Comparison of ENCODE assay signal across 26 mouse cellular contexts in the genomic region with DNA sequence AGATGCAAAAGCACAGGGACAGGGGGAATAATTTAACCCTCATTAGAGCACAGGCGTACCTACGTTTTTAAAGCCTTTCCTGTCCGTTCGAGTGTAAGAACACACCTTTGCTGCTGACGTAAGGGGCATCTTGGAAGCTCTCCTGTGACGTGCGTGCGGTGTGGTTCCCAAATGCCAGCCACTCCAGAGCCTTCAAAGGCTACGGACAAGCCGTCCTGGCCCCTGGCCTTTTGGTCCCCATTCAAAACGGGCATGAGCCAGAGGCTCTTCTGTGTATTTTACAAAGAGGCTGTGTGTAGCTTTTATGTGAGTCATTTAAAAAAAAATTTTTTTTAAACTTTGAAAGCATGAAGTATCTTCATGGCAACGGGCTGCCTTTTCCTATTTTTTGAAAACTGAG. TPM values are rescaled to one million over a fixed set of nuclear protein-coding genes. Genes with fewer than 3 reads are reported as not detected.
DNase-seq lines count a peak whose midpoint lies in the region; TF ChIP-seq lines count a peak whose summit lies in the region.
"Had no signal": no experiment of that assay in that cellular context is flagged by ENCODE, and none has a peak within 500 bp of the region (broad histone marks: within the 10 kb centered on the region; RNA-seq: fewer than 3 reads in every experiment).

No protein-coding gene starts in this region.

- peak overlapping the region; percentile 5; the same call in 1 of the 2 replicates for H3K27ac ChIP-seq in embryonic fibroblast, embryonic 13.5 days (ENCODE audit: insufficient read depth, low read length)
- H3K27ac ChIP-seq: embryonic facial prominence, embryonic 12.5 days; embryonic facial prominence, embryonic 15.5 days; forebrain, embryonic 10.5 days; forebrain, embryonic 13.5 days; heart, adult 2 months; heart, embryonic 10.5 days; heart, embryonic 13.5 days; hindbrain, embryonic 12.5 days; hindbrain, embryonic 15.5 days had no signal

- 0 out of 2 replicates have a peak, but pooled peaks cover 2% of the 10 kb centered on the region for H3K4me1 ChIP-seq in embryonic fibroblast, embryonic 13.5 days (ENCODE audit: control insufficient read depth, insufficient read depth, low read length)

- DNase-seq in cerebellum, postnatal 10 days = peak; percentile 79 to 81
- DNase-seq in cerebellum, postnatal 36 days = no peak
- DNase-seq in layer of hippocampus, postnatal 10 days (ENCODE audit: low spot score in 2 of 2) = peak; percentile 45 to 52
- DNase-seq in layer of hippocampus, adult 18-20 months (ENCODE audit: low spot score in 2 of 2) = no peak
- DNase-seq in Muller cell, postnatal 12 days (ENCODE audit: inconsistent ontology term) = peak; percentile 29
- no peak for DNase-seq in heart, postnatal 4 days
- DNase-seq in yolk sac, embryonic 10.5 days (ENCODE audit: low spot score) = no peak
- DNase-seq: adrenal gland, adult 2 months; adrenal gland, postnatal 14 days; gastrocnemius, postnatal 10 days; gastrocnemius, postnatal 36 days; heart, postnatal 14 days; kidney, adult 2 months had no signal

- H3K4me3 ChIP-seq in embryonic fibroblast, embryonic 13.5 days (ENCODE audit: insufficient read depth, low read length) = no peak overlapping the region
- H3K4me3 ChIP-seq: embryonic facial prominence, embryonic 12.5 days; embryonic facial prominence, embryonic 15.5 days; erythroblast, embryonic 14.5 days; forebrain, embryonic 10.5 days; forebrain, embryonic 13.5 days; heart, adult 2 months; heart, embryonic 10.5 days; heart, embryonic 13.5 days; hindbrain, embryonic 12.5 days; hindbrain, embryonic 15.5 days had no signal

- TF ChIP-seq CTCF in embryonic fibroblast, embryonic 13.5 days (IDR thresholded peaks at IDR 0.05; ENCODE audit: borderline replicate concordance, insufficient read depth, low read length) = no peak

- no peak for TF ChIP-seq POLR2A in embryonic fibroblast, embryonic 13.5 days (IDR thresholded peaks at IDR 0.05; ENCODE audit: low read depth, low read length)

RNA-seq across cellular contexts. Expression of a gene that starts 4.6 kb away (rescaled TPM):
- 1 to 10 TPM; 3.6 to 5.4 TPM for total RNA-seq in layer of hippocampus, postnatal 10 days (2021)
- total RNA-seq in layer of hippocampus, adult 18-20 months (2021) = 1 to 10 TPM; 4.6 to 4.8 TPM
- polyA plus RNA-seq in embryonic fibroblast, embryonic 13.5 days (2011; ENCODE audit: insufficient read length, low read depth, missing spikeins) = 13.2 and 26.1 TPM in 2 replicates
- total RNA-seq in heart, postnatal 4 days (2021) = 10 to 100 TPM; 12.6 to 14.6 TPM
- total RNA-seq: hematopoietic stem cell, adult 5-6 weeks had no signal
- polyA plus RNA-seq: erythroblast, embryonic 14.5 days; Patski had no signal

Comparison
In these comparisons a context has a peak if more than half of its experiments do, and no peak if none do; other contexts are left out.
1. DNase-seq: peak in cerebellum, postnatal 10 days (2 of 2), layer of hippocampus, postnatal 10 days (2 of 2) and Muller cell, postnatal 12 days (single experiment); none in cerebellum, postnatal 36 days (0 of 2), layer of hippocampus, adult 18-20 months (0 of 2), heart, postnatal 4 days (single experiment) and yolk sac, embryonic 10.5 days (single experiment).